Mouse (Mus musculus) T-cell, adult 2 months (primary cell): ENCODE results near the gene Nsun5.

Experiments used
- DNase-seq: peaks from one replicate; pipeline ENCODE4 v3.0.0; 2022; ENCODE audit warnings: low spot score

Nsun5 gene

GRCm38 (mm10) chr5:135373601-135374000 lies 3.8 kb downstream of the Nsun5 start:
- no peak for DNase-seq

DNA sequence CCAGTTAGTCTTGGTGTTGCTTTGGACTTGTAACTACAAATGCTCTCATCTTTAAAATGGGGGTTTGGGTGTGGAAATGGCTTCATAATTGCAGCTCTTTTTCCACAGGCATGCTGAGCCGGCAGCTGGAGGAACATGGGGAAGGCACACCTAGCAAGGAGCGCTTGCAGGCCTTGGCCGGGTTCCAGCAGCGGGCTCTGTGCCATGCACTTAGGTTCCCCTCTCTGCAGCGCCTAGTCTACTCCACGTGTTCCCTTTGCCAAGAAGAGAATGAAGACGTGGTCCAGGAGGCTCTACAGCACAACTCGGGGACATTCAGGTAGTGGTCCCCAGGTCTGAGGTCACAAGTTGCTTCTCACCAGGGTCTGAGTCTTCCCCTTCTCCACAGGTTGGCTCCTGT lies 5.4 kb downstream of the Nsun5 start:
- no peak for DNase-seq

- no peak for DNase-seq
These were observed 6.6 kb downstream of the Nsun5 start for GRCm38 (mm10) chr5:135376341-135376740.

DNA sequence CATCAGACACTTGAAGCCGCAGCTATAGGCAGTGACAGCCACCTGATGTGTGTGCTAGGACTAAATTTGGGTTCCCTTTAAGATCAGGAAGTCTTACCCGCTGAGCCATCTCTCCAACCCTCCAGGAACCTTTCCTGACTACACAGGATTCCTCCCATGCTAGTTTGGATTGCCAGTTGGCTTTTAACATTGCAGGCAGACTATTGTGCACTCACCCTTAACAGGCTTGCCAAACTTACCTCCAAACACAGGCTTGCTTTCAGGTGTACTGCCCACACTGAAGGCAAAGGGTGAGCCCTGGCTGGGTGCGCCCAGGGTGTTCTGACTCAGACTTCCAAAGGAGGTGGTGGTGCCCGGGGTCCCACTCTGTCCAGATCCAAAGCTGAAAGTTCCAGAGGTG lies 10.9 kb downstream of the Nsun5 start:
- no peak for DNase-seq

GRCm38 (mm10) chr5:135381356-135381925 lies 11.7 kb downstream of the Nsun5 start:
- DNase-seq = no peak

DNA sequence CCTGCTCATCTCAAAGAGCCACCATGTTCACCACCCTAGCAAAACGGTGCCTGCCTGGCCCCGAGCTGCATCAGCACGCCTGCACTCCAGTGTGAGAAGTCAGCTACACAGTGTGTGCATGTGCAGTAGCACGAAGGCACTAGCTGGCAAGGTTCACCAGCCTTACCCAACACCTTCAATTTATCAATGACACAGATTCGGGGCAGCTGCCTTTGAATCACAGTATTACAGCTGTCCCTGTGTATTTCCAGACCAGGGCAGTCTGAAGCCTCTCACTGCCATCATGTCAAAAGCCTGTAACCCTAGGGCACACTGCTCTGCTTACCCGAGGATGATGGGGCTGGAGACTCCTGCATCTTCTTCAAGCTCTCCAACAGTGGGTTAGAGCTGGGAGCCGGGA lies 13.0 kb downstream of the Nsun5 start:
- DNase-seq = no peak

GRCm38 (mm10) chr5:135383771-135384170 lies 14.0 kb downstream of the Nsun5 start:
- no peak for DNase-seq

DNA sequence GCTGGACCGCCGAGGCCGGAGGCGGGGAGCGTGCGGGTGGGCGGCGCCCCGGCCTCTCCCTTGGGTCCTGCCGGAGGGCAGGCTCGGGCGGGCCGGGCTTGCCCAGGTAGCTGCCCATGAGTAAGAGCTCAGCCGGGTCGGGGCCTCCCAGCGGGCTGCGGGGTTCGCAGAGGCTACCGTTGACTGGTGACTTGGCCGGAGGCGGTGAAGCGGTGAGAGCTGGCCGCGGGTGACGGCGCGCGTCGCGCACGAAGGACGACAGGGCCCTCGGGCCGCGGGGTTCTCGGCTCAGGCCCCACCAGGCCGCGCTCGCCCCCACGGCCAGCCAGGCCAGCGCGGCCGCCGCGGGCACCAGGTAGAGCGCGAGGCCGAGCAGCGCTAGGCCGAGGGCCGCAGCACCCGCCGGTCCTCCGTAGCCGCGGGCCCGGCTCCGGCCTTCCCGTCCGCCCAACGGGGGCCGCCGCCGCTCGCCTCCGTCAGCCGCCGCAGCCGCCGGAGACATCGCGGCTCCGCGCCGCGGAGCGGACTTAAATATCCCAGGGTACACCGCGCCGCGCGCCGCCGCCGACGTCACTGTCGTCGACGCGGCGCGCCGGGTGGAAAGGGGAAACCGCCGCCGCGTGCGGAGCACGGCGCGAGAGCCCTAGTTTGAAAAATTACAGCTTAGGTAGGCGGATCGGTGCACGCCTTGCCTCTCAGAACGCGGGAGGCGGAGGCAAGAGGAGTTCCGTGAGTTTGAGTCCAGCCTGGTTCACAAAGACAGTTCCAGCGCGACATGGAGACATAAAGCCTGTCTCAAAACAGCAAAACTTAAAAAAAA lies 24.5 kb downstream of the Nsun5 start, which contains the start of gene Pom121:
Pom121 (minus strand) TSS at position 543 of the 820 bp plus-strand sequence.
- peak; percentile 83 for DNase-seq

GRCm38 (mm10) chr5:135395826-135396225 lies 26.1 kb downstream of the Nsun5 start:
- peak; percentile 32 for DNase-seq

- no peak for DNase-seq
These were observed 29.6 kb downstream of the Nsun5 start for GRCm38 (mm10) chr5:135399382-135399781.

DNA sequence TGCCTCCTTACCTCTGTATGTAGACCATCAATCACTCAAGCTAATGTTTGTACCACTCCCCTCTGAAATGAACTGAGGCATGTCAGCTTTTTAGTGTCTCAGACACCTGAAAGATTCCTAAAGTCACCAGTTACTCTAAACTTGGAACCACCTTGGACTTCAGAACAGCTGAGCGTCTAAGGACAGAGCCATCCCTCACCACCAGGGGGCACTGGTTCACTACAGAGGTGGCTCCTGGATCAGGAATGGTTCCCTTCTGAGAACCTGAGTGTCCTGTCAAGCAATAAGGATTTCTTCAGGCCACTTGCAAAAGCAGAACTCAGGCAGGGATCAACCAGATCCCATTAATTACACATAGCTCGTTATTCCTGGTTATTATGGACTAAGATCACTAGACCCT lies 30.5 kb downstream of the Nsun5 start:
- DNase-seq = peak; percentile 53

- DNase-seq = no peak
These were observed 34.9 kb downstream of the Nsun5 start for GRCm38 (mm10) chr5:135404623-135405022.

- no peak for DNase-seq
These were observed 35.7 kb downstream of the Nsun5 start for GRCm38 (mm10) chr5:135405437-135405836.

- no peak for DNase-seq
These were observed 38.4 kb downstream of the Nsun5 start for GRCm38 (mm10) chr5:135408114-135408513.

DNA sequence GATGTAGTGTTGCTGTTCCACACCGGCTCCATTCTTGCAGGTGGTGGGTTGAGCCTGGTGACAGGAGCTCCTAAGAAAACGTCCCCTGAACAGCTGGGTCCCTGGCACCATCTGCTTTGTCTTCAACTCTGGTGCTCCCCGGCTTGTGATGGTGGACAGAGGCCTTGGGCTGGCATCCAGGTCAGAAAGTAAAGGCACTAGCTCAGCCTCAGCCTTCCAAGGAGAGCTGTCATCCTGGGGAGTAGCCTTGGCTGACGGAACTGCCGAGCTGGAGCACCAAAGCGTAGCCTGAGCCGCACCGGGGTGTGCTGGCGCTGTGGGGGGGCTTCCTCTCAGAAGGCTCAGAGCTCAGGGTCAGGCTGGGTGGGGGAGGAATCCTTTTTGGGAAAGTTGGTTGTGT lies 40.5 kb downstream of the Nsun5 start:
- no peak for DNase-seq
